Mouse (Mus musculus): ENCODE data around the gene Mpst. TPM values are rescaled to one million over a fixed set of nuclear protein-coding genes. Genes with fewer than 3 reads are reported as not detected.

Mpst gene
- total and polyA plus RNA-seq, 3 experiments = 38.6 to 86.7 TPM; not detected in 1

DNA sequence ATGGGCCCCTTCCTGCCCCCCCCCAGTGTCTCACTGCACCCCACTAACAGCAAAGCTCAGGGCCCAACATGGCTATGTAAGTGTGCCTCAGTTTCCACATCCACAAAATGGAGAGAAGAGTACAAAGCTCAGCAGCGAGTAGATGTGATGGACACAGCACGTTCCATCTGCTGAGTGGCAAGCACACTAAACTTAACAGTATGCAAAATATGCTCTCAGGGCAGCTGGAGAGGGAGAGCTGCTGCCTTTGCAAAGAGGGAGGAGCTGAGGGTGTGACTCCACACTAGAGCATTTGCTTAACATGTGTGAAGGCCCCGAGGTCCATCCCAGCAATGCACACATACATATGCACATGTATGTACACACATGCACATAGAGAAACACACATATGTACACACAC, 46.7 kb downstream of the Mpst start:
- Histone ChIP-seq H3K27me3 (ENCODE audit: control insufficient read depth in 1 of 2, insufficient read depth in 2 of 2, low read length in 2 of 2) (no peaks in the 10 kb centered on the region), H3K4me3 (ENCODE audit: control insufficient read depth in 1 of 2, insufficient read depth in 1 of 2, low read depth in 2 of 2, low read length in 2 of 2) (no peak overlapping the region), H3K4me1 (ENCODE audit: control insufficient read depth in 1 of 2, insufficient read depth in 2 of 2, low read length in 2 of 2) (peaks cover 3 to 24% of the 10 kb centered on the region in 2 experiments; a peak in 2 of 4 replicates), H3K27ac (ENCODE audit: control insufficient read depth, low read depth, low read length) (no peak overlapping the region), H3K79me2 (ENCODE audit: control insufficient read depth, insufficient read depth, low read length, poor library complexity) (no peaks in the 10 kb centered on the region; the same call in 1 of the 2 replicates), H3K9ac (ENCODE audit: control insufficient read depth, low read depth, low read length, poor library complexity, severe bottlenecking) (no peak overlapping the region), H3K9me3 (replicated peaks; ENCODE audit: insufficient read depth, low read length) (no peaks in the 10 kb centered on the region), H3K36me3 (ENCODE audit: control insufficient read depth in 1 of 2, insufficient read depth in 2 of 2, low read length in 2 of 2) (peaks cover 0 to 6% of the 10 kb centered on the region in 2 experiments; a peak in 2 of 4 replicates)
- DNase-seq (ENCODE audit: low read depth, low spot score) = no peak
- TF ChIP-seq RCOR1 (IDR thresholded peaks at IDR 0.05; ENCODE audit: low read depth, low read length) = no peak
- no peak for TF ChIP-seq HCFC1 (IDR thresholded peaks at IDR 0.05; ENCODE audit: low read depth, low read length)
- TF ChIP-seq SMC3 (IDR thresholded peaks at IDR 0.05; ENCODE audit: low read depth, low read length) = no peak
- no peak for TF ChIP-seq E2F4 (IDR thresholded peaks at IDR 0.05; ENCODE audit: borderline replicate concordance, low read depth, low read length)
- TF ChIP-seq MAFK (IDR thresholded peaks at IDR 0.05; ENCODE audit: borderline replicate concordance, low read depth, low read length) = no peak
- no peak for TF ChIP-seq BHLHE40 (IDR thresholded peaks at IDR 0.05; ENCODE audit: borderline replicate concordance, low read depth, low read length)
- no peak for TF ChIP-seq MAX (IDR thresholded peaks at IDR 0.05; ENCODE audit: low read length)
- TF ChIP-seq SIN3A (IDR thresholded peaks at IDR 0.05; ENCODE audit: low read length) = no peak
- no peak for TF ChIP-seq GABPA (IDR thresholded peaks at IDR 0.05; ENCODE audit: low read depth, low read length)
- TF ChIP-seq NELFE (IDR thresholded peaks at IDR 0.05; ENCODE audit: low read depth, low read length) = no peak
- no peak for TF ChIP-seq CTCF (IDR thresholded peaks at IDR 0.05 in 2 of 3, conservative IDR thresholded peaks at IDR 0.05 in 1 of 3; ENCODE audit: control insufficient read depth in 1 of 3, insufficient read depth in 1 of 3, low read depth in 2 of 3, low read length in 3 of 3, poor library complexity in 1 of 3, severe bottlenecking in 1 of 3)
- TF ChIP-seq GATA1 (IDR thresholded peaks at IDR 0.05; ENCODE audit: low read depth, low read length) = no peak
- TF ChIP-seq EP300 (IDR thresholded peaks at IDR 0.05; ENCODE audit: low read depth in 1 of 2, low read length in 2 of 2) = no peak
- no peak for TF ChIP-seq JUND (IDR thresholded peaks at IDR 0.05; ENCODE audit: low read depth, low read length)
- no peak for TF ChIP-seq CHD2 (IDR thresholded peaks at IDR 0.05; ENCODE audit: low read length)

DNA sequence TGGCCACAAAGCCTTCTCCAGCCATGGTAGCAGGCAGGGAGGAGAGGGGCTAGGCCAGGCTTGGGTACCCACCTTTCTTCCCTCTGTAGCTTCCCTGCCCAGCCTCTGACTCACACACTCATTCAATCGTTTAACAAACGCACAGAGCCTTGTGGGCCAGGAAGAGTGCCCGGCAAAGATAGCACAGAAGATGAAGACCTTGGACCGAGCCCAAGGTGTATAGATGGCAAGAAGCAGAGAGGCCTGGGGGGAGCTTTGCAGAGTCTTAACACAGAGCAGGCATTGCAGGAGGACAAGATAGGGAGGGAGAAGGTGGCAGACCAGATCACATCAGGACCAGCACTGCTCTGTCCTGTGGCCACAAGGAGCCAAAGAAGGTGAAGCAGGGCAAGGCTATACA, 49.0 kb downstream of the Mpst start:
- Histone ChIP-seq H3K9me3 (replicated peaks; ENCODE audit: insufficient read depth, low read length) (no peaks in the 10 kb centered on the region), H3K79me2 (ENCODE audit: control insufficient read depth, insufficient read depth, low read length, poor library complexity) (no peaks in the 10 kb centered on the region), H3K27me3 (ENCODE audit: control insufficient read depth in 1 of 2, insufficient read depth in 2 of 2, low read length in 2 of 2) (no peaks in the 10 kb centered on the region), H3K27ac (ENCODE audit: control insufficient read depth, low read depth, low read length) (no peak overlapping the region), H3K36me3 (ENCODE audit: control insufficient read depth in 1 of 2, insufficient read depth in 2 of 2, low read length in 2 of 2) (no peaks in the 10 kb centered on the region; a peak in 1 of 4 replicates), H3K4me1 (ENCODE audit: control insufficient read depth in 1 of 2, insufficient read depth in 2 of 2, low read length in 2 of 2) (peaks cover 0 to 11% of the 10 kb centered on the region in 2 experiments; a peak in 2 of 4 replicates), H3K4me3 (ENCODE audit: control insufficient read depth in 1 of 2, insufficient read depth in 1 of 2, low read depth in 2 of 2, low read length in 2 of 2) (no peak overlapping the region), H3K9ac (ENCODE audit: control insufficient read depth, low read depth, low read length, poor library complexity, severe bottlenecking) (no peak overlapping the region)
- DNase-seq (ENCODE audit: low read depth, low spot score) = peak; percentile 47
- TF ChIP-seq SIN3A (IDR thresholded peaks at IDR 0.05; ENCODE audit: low read length) (no peak), TAL1 (IDR thresholded peaks at IDR 0.05; ENCODE audit: low read length) (no peak), ETS1 (IDR thresholded peaks at IDR 0.05; ENCODE audit: low read depth, low read length) (no peak), MEF2A (IDR thresholded peaks at IDR 0.05; ENCODE audit: extremely low read depth, insufficient replicate concordance, low read depth, low read length, poor library complexity, severe bottlenecking) (no peak), POLR2A (IDR thresholded peaks at IDR 0.05; ENCODE audit: control insufficient read depth in 1 of 2, insufficient read depth in 1 of 2, low read depth in 1 of 2, low read length in 2 of 2, poor library complexity in 1 of 2) (no peak), MYB (IDR thresholded peaks at IDR 0.05; ENCODE audit: low read depth, low read length) (peak; percentile 26; the same call in 1 of the 2 replicates), USF2 (IDR thresholded peaks at IDR 0.05; ENCODE audit: borderline replicate concordance in 1 of 2, insufficient read depth in 1 of 2, low read depth in 1 of 2, low read length in 2 of 2) (no peak), POLR2AphosphoS5 (IDR thresholded peaks at IDR 0.05; ENCODE audit: borderline replicate concordance, low read depth, low read length) (no peak), UBTF (IDR thresholded peaks at IDR 0.05; ENCODE audit: borderline replicate concordance, insufficient read depth, low read depth, low read length) (no peak), TCF12 (IDR thresholded peaks at IDR 0.05; ENCODE audit: low read depth, low read length) (peak; percentile 40; the same call in 1 of the 2 replicates), GATA1 (IDR thresholded peaks at IDR 0.05; ENCODE audit: low read depth, low read length) (peak; percentile 28; the same call in 1 of the 2 replicates), MAFK (IDR thresholded peaks at IDR 0.05; ENCODE audit: borderline replicate concordance, low read depth, low read length) (no peak), MAX (IDR thresholded peaks at IDR 0.05; ENCODE audit: low read length) (no peak), GABPA (IDR thresholded peaks at IDR 0.05; ENCODE audit: low read depth, low read length) (no peak), RCOR1 (IDR thresholded peaks at IDR 0.05; ENCODE audit: low read depth, low read length) (no peak), MAZ (IDR thresholded peaks at IDR 0.05; ENCODE audit: low read depth, low read length) (no peak), TBP (IDR thresholded peaks at IDR 0.05; ENCODE audit: low read depth, low read length) (no peak), CTCF (IDR thresholded peaks at IDR 0.05 in 2 of 3, conservative IDR thresholded peaks at IDR 0.05 in 1 of 3; ENCODE audit: control insufficient read depth in 1 of 3, insufficient read depth in 1 of 3, low read depth in 2 of 3, low read length in 3 of 3, poor library complexity in 1 of 3, severe bottlenecking in 1 of 3) (no peak), HCFC1 (IDR thresholded peaks at IDR 0.05; ENCODE audit: low read depth, low read length) (no peak), SMC3 (IDR thresholded peaks at IDR 0.05; ENCODE audit: low read depth, low read length) (no peak), EP300 (IDR thresholded peaks at IDR 0.05; ENCODE audit: low read depth in 1 of 2, low read length in 2 of 2) (peak; percentile 44 to 47; a peak in 2 of 4 replicates), RAD21 (IDR thresholded peaks at IDR 0.05; ENCODE audit: low read depth, low read length) (no peak), USF1 (IDR thresholded peaks at IDR 0.05; ENCODE audit: low read depth, low read length) (no peak)
